Mouse (Mus musculus): ENCODE data around the gene Syce3. TPM values are rescaled to one million over a fixed set of nuclear protein-coding genes. Genes with fewer than 3 reads are reported as not detected.

The Syce3 gene
- total RNA-seq, 2 experiments from 2014 or later, result not detected

GRCm38 (mm10) chr15:89373027-89373761, 37.1 kb downstream of the Syce3 start:
- DNase-seq (ENCODE audit: low spot score in 2 of 2), result peak; percentile 88 to 89

GRCm38 (mm10) chr15:89372536-89372935, 37.8 kb downstream of the Syce3 start:
- peak in 1 of 2 experiments; percentile 17 for DNase-seq (ENCODE audit: low spot score in 2 of 2)

GRCm38 (mm10) chr15:89372068-89372467, 38.2 kb downstream of the Syce3 start:
- DNase-seq (ENCODE audit: low spot score in 2 of 2), result peak in 1 of 2 experiments; percentile 14

GRCm38 (mm10) chr15:89365141-89365551, 45.2 kb downstream of the Syce3 start:
- DNase-seq (ENCODE audit: low spot score in 2 of 2), result no peak

GRCm38 (mm10) chr15:89363051-89363450, 47.3 kb downstream of the Syce3 start:
- no peak for DNase-seq (ENCODE audit: low spot score in 2 of 2)

GRCm38 (mm10) chr15:89358784-89359183, 51.5 kb downstream of the Syce3 start:
- DNase-seq (ENCODE audit: low spot score in 2 of 2), result no peak

- peak; percentile 74 to 79 for DNase-seq (ENCODE audit: low spot score in 2 of 2)
Measured at GRCm38 (mm10) chr15:89356372-89356771, 53.9 kb downstream of the Syce3 start.

GRCm38 (mm10) chr15:89355241-89356187, 54.8 kb downstream of the Syce3 start, which contains the start of the genes Lmf2 and Ncaph2:
TSS of gene Lmf2 (minus strand) at chr15:89355659.
TSS of gene Ncaph2 (plus strand) at chr15:89355719.
- peak; percentile 94 to 95 for DNase-seq (ENCODE audit: low spot score in 2 of 2)

- no peak for DNase-seq (ENCODE audit: low spot score in 2 of 2)
Measured at GRCm38 (mm10) chr15:89354455-89354854, 55.8 kb downstream of the Syce3 start.

GRCm38 (mm10) chr15:89353837-89354236, 56.5 kb downstream of the Syce3 start:
- DNase-seq (ENCODE audit: low spot score in 2 of 2), result no peak

GRCm38 (mm10) chr15:89352795-89353194, 57.5 kb downstream of the Syce3 start:
- no peak for DNase-seq (ENCODE audit: low spot score in 2 of 2)

- no peak for DNase-seq (ENCODE audit: low spot score in 2 of 2)
Measured at GRCm38 (mm10) chr15:89352054-89352453, 58.2 kb downstream of the Syce3 start.

GRCm38 (mm10) chr15:89351302-89351701, 59.0 kb downstream of the Syce3 start:
- DNase-seq (ENCODE audit: low spot score in 2 of 2), result no peak

GRCm38 (mm10) chr15:89350447-89350846, 59.9 kb downstream of the Syce3 start:
- no peak for DNase-seq (ENCODE audit: low spot score in 2 of 2)

- DNase-seq (ENCODE audit: low spot score in 2 of 2), result no peak
Measured at GRCm38 (mm10) chr15:89343325-89343724, 67.0 kb downstream of the Syce3 start.

- DNase-seq (ENCODE audit: low spot score in 2 of 2), result no peak
Measured at GRCm38 (mm10) chr15:89341678-89342077, 68.6 kb downstream of the Syce3 start.

Other genes starting within 250 kb of the Syce3 start
- gene Plxnb2, start 229.7 kb downstream of the Syce3 start, total RNA-seq (2021), result 10 to 100 TPM; 65.4 to 78.2 TPM
- gene Dennd6b, start 214.0 kb downstream of the Syce3 start, total RNA-seq (2021), result 10 to 100 TPM; 33.1 to 37.5 TPM
- gene Ppp6r2, start 198.9 kb downstream of the Syce3 start, total RNA-seq (2021), result 100 to 1,000 TPM; 159 to 174 TPM
- 100 to 1,000 TPM; 215 to 259 TPM for gene Sbf1, start 95.2 kb downstream of the Syce3 start, total RNA-seq (2021)
- not detected for gene Adm2, start 87.8 kb downstream of the Syce3 start, total RNA-seq (2021)
- not detected for gene Miox, start 76.1 kb downstream of the Syce3 start, total RNA-seq (2021)
- 10 to 100 TPM; 24.1 to 29.3 TPM for gene Lmf2, start 54.8 kb downstream of the Syce3 start, total RNA-seq (2021)
- gene Ncaph2, start 54.8 kb downstream of the Syce3 start, total RNA-seq (2021), result 10 to 100 TPM; 73.2 to 82.3 TPM
- 10 to 100 TPM; 27.9 to 29.1 TPM for gene Sco2, start 36.7 kb downstream of the Syce3 start, total RNA-seq (2021)
- 1 to 10 TPM; 1.1 to 1.4 TPM for gene Tymp, start 33.5 kb downstream of the Syce3 start, total RNA-seq (2021)
- gene Odf3b, start 31.2 kb downstream of the Syce3 start, total RNA-seq (2021), result 1 to 10 TPM; 3.7 to 4.2 TPM
- gene Klhdc7b, start 25.6 kb downstream of the Syce3 start, total RNA-seq (2021), result under 1 TPM; 0.13 to 0.18 TPM
- 1 to 10 TPM; 3.9 to 4.5 TPM for gene Cpt1b, start 15.4 kb upstream of the Syce3 start, total RNA-seq (2021)
- gene C730034F03Rik, start 19.1 kb upstream of the Syce3 start, total RNA-seq (2021), result 1 to 10 TPM; 2.0 to 2.4 TPM
- not detected for gene Gm44502, start 19.2 kb upstream of the Syce3 start, total RNA-seq (2021)
- gene Chkb, start 19.4 kb upstream of the Syce3 start, total RNA-seq (2021), result 10 to 100 TPM; 51.1 to 59.8 TPM
- gene Mapk8ip2, start 43.4 kb upstream of the Syce3 start, total RNA-seq (2021), result 100 to 1,000 TPM; 176 to 186 TPM
- 10 to 100 TPM; 30.0 to 31.1 TPM for gene Arsa, start 66.9 kb upstream of the Syce3 start, total RNA-seq (2021)
- gene Shank3, start 89.1 kb upstream of the Syce3 start, total RNA-seq (2021), result 100 to 1,000 TPM; 221 to 225 TPM
- gene Acr, start 157.8 kb upstream of the Syce3 start, total RNA-seq (2021), result 1 to 10 TPM; 1.8 to 3.1 TPM
- 10 to 100 TPM; 31.4 to 36.3 TPM for gene Rabl2, start 181.4 kb upstream of the Syce3 start, total RNA-seq (2021)

All from layer of hippocampus, postnatal 10 days (tissue).